Mouse (Mus musculus) ovary, postnatal 10 days (tissue): ENCODE measurements around the gene Pbrm1.

Source experiments
- DNase-seq: peaks from one replicate; pipeline ENCODE4 v3.0.0; 2022; ENCODE audit warnings: low spot score

Gene Pbrm1

DNA sequence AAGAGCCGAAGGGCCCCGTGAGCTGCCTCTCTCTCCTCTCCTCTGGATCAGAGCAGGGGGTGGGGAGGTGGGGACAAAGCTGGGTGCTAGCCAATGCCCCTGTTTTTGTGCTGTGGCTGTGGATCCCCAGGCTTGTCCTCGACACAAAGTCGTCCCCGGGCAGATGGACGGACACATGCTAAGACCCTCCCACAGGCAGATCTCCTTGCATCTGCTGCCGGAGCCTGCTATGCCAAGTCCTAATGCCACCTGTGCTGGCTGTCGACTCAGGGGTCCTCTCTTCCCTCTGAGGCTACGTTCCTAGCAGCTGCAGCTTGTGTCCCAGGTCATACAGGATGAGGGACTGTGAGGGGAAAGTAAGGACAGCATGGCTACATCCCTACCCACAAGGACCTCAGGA is 147.9 kb downstream of the Pbrm1 start:
- DNase-seq = no peak

- DNase-seq = no peak
These were observed 149.5 kb downstream of the Pbrm1 start, which contains the start of gene Stab1 for GRCm38 (mm10) chr14:31168425-31168824. Gene Stab1 (minus strand): TSS chr14:31168641.

DNA sequence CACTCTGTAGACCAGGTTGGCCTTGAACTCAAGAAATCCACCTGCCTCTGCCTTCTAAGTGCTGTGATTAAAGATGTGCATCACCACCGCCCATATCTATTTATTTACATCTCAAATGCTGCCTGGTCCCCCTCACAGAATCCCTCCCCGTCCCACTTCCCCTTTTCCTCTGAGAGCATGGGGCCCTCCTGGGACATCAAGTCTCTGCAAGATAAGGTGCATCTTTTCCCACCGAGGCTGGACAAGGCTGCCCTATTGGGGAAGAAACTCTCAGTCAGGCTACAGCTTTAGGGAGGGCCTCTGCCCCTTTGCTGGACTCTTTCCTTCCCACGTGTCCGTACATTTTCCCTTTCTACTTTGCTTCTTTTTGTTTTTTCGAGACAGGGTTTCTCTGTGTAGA is 150.6 kb downstream of the Pbrm1 start:
- DNase-seq = no peak

- no peak for DNase-seq
These were observed 152.0 kb downstream of the Pbrm1 start for GRCm38 (mm10) chr14:31170963-31171362.
